Mouse (Mus musculus) MN1 (cell line): Measurements from ENCODE around the gene Cntn4.

ENCODE experiments used
- DNase-seq: peaks from one replicate; pipeline ENCODE4 v3.0.0-alpha.2; 2016; ENCODE audit warnings: low spot score

The Cntn4 gene

DNA sequence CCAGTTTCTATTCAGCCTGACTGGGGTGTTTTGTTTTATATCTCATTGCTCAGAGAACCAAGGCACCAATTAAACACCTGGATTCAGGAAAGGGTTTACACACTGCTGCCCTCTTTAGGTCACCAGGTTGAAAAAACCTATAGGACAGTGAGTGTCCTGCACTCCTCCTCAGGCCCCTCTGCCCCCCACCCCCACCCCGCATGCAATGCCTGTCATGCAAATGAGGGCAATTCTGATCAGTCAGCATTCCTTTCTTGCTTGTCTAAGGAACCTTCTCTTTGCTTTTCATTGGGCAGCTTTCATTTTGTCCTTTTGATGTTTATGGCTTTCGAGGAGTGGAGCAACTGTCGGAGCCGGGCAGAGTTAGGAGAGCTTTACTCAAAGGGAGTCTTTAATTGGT, 969.5 kb downstream of the Cntn4 start:
- no peak for DNase-seq

- no peak for DNase-seq
These were observed 986.6 kb downstream of the Cntn4 start for GRCm38 (mm10) chr6:106663780-106664651.

GRCm38 (mm10) chr6:106675581-106675980, 998.1 kb downstream of the Cntn4 start:
- DNase-seq = no peak

DNA sequence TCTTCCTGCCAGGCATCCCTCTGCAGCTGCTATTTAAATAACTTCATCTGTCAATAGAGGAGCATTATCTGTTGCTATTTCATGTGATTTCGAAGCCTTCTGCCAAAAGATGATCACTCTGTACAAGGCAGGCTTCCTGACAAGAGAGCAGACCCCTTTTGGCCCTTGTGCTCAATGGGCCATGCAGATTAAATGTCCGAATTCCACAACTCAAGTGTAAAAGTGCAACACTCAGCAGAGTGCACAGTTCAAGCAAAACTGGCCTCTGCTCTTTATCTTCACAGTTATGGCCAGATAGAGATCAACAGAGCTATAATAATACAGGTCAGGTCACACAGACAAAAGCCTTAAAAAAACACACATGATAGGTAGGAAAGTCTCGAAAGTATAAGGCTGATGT, 1024.5 kb downstream of the Cntn4 start:
- no peak for DNase-seq

DNA sequence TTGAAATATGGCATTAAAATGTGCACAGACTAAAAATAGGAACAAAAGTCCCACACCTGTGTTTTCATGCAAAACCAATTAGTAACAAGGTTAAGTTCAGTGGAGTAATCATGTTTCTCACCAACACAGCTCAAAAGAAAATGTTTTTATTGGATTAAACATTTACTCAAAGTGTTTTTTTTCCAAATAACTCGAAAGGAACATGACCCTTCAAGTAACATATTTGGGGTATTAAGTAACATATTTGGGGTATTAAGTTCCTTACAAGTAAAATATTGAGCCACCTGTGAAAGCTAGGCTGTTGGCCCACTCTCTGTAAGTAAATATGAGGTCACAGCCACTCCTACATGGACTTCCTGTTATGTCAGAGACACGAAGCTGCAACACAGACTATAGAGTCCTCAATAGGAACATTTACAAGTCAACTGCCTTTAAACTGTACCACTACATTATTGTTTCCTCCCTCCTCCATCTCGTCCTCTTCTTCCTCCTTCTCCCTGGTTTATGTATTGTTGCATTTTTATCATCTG, 1028.1 kb downstream of the Cntn4 start:
- no peak for DNase-seq

DNA sequence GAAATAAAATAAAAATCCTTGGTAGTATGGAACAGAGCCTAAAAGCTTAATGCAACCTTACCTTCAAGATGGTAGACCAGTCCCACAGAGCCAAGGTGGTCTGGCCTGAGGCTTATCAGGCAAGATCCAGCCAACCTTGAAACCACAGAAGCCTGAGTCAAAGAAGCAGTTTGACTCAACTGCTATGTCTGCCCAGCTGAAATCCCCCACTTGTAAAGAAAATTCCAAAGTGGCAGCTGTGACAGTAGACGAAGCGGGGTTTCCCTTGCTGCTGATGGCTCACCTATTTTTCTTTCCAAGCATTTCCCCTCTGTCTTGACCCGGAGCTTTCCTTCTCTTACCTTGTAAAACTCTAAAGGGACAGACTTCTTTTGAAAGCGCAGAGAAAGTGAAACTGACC, 1048.2 kb downstream of the Cntn4 start:
- DNase-seq = no peak

GRCm38 (mm10) chr6:106726078-106726477, 1048.6 kb downstream of the Cntn4 start:
- DNase-seq = no peak

DNA sequence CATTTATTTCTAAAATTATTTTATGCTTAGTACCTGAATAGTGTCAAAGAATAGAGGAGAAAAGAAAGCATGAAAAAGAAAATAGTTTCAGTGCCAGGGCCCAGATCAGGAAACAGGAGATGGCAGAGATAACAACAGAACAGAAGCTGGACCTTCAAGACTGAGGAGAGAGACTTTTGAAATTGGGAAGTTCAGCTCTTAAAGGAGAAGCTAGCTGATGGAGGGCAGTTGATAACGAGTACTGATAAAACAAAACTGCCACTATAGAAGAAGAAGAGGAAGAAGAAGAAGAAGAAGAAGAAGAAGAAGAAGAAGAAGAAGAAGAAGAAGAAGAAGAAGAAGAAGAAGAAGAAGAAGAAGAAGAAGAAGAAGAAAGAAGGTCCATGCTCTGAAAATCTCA, 1050.2 kb downstream of the Cntn4 start:
- DNase-seq = no peak

DNA sequence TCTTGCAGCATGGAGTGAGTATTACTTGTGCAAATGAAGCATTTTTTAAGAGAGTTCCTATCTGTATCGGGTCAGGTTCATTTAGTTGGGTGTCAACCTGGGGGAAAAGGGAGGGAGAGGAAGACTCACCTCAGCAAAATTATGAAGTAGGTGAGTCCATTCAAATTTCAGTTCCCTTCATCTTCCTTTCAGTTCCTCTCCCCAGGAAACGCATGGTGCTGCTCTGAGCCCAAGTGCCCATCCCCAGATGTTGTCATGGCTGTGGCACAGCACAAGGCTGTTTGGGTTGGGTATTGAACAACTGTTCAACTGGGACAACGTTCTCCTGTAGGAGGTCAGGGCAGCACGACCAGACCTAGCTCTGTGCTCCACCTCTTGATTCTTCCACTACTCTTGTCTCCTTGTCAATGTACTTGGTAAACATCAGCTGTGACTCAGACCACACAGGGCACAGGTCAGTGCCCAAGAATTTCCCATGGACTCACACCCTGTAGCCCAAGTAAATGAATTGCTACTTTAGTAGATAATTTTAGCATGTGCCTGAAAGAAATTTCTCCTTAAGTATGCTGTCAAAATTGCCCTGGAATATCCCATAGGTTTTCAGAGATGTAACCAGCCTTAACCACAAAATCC, 1052.3 kb downstream of the Cntn4 start:
- no peak for DNase-seq

GRCm38 (mm10) chr6:106732563-106732962, 1055.1 kb downstream of the Cntn4 start:
- no peak for DNase-seq

- no peak for DNase-seq
These were observed 1060.8 kb downstream of the Cntn4 start for GRCm38 (mm10) chr6:106738229-106738628.

GRCm38 (mm10) chr6:106740244-106740825, 1062.9 kb downstream of the Cntn4 start:
- DNase-seq = no peak

GRCm38 (mm10) chr6:106743556-106744233, 1066.2 kb downstream of the Cntn4 start:
- DNase-seq = no peak

- DNase-seq = no peak
These were observed 1068.4 kb downstream of the Cntn4 start for GRCm38 (mm10) chr6:106745673-106746394.

DNA sequence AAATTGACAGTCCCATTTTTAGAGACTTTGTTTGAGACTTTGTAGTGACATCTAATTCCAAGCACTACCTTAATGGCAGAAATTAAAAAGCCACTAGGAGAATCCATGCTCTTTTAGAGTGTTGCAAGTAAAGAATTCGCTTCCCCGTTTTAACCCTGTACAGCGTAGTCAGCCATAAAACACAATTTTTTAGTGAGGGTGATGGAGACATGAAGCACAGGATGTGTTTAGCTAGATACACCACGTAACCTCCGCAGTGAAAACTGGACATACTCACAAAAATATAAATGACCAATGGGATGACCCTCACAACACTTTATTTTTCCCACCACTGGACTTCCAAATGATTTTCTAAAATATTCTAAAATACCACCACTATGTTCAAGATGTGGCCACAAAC, 1069.8 kb downstream of the Cntn4 start:
- DNase-seq = no peak

- no peak for DNase-seq
These were observed 1070.3 kb downstream of the Cntn4 start for GRCm38 (mm10) chr6:106747804-106748203.
